Mouse (Mus musculus): ENCODE results near the gene Spice1.

GRCm38 (mm10) chr16:44361921-44362890 is 15.3 kb downstream of the Spice1 start:
- TF ChIP-seq EP300 (IDR thresholded peaks at IDR 0.05; ENCODE audit: insufficient read depth, low read depth, low read length): no peak
- no peak for TF ChIP-seq POLR2A (IDR thresholded peaks at IDR 0.05; ENCODE audit: insufficient read depth, low read depth, low read length)
